Mouse (Mus musculus): ENCODE results near the gene Sars2.
A peak's percentile ranks its signal among the peaks of the same experiment; 100 is the strongest.

Sars2 gene

GRCm38 (mm10) chr7:28780067-28780658 is 38.4 kb downstream of the Sars2 start:
- peak; percentile 86 for DNase-seq (ENCODE audit: low spot score)

- no peak for DNase-seq (ENCODE audit: low spot score)
Observed at GRCm38 (mm10) chr7:28780857-28781256, 39.1 kb downstream of the Sars2 start.

GRCm38 (mm10) chr7:28781261-28781663 is 39.5 kb downstream of the Sars2 start:
- no peak for DNase-seq (ENCODE audit: low spot score)

- no peak for DNase-seq (ENCODE audit: low spot score)
Observed at GRCm38 (mm10) chr7:28785161-28785560, 43.4 kb downstream of the Sars2 start.

GRCm38 (mm10) chr7:28787884-28788283 is 46.1 kb downstream of the Sars2 start:
- no peak for DNase-seq (ENCODE audit: low spot score)

- no peak for DNase-seq (ENCODE audit: low spot score)
Observed at GRCm38 (mm10) chr7:28788307-28789195, 46.8 kb downstream of the Sars2 start, which contains the start of gene Rinl. Gene Rinl (plus strand): TSS chr7:28788969.

- DNase-seq (ENCODE audit: low spot score) = no peak
Observed at GRCm38 (mm10) chr7:28789235-28789634, 47.4 kb downstream of the Sars2 start.

GRCm38 (mm10) chr7:28790066-28790806 is 48.4 kb downstream of the Sars2 start:
- no peak for DNase-seq (ENCODE audit: low spot score)

GRCm38 (mm10) chr7:28791706-28792105 is 49.9 kb downstream of the Sars2 start:
- DNase-seq (ENCODE audit: low spot score) = no peak

- DNase-seq (ENCODE audit: low spot score) = no peak
Observed at GRCm38 (mm10) chr7:28792391-28793185, 50.8 kb downstream of the Sars2 start.

GRCm38 (mm10) chr7:28793834-28794233 is 52.0 kb downstream of the Sars2 start:
- no peak for DNase-seq (ENCODE audit: low spot score)

GRCm38 (mm10) chr7:28794496-28794895 is 52.7 kb downstream of the Sars2 start:
- DNase-seq (ENCODE audit: low spot score) = no peak

GRCm38 (mm10) chr7:28795832-28796231 is 54.0 kb downstream of the Sars2 start:
- DNase-seq (ENCODE audit: low spot score) = no peak

- DNase-seq (ENCODE audit: low spot score) = peak; percentile 85
Observed at GRCm38 (mm10) chr7:28796562-28796975, 54.8 kb downstream of the Sars2 start.

- DNase-seq (ENCODE audit: low spot score) = no peak
Observed at GRCm38 (mm10) chr7:28799994-28800393, 58.2 kb downstream of the Sars2 start.

GRCm38 (mm10) chr7:28801451-28801850 is 59.7 kb downstream of the Sars2 start:
- no peak for DNase-seq (ENCODE audit: low spot score)

GRCm38 (mm10) chr7:28801901-28802670 is 60.3 kb downstream of the Sars2 start:
- DNase-seq (ENCODE audit: low spot score) = peak; percentile 61

- DNase-seq (ENCODE audit: low spot score) = no peak
Observed at GRCm38 (mm10) chr7:28802846-28803588, 61.2 kb downstream of the Sars2 start.
